Mouse (Mus musculus): ENCODE data around the gene Frem3. TPM values are rescaled to one million over a fixed set of nuclear protein-coding genes. Genes with fewer than 3 reads are reported as not detected.

Frem3 gene
- polyA plus RNA-seq, 1 experiment from 2014 or later, result 0.05 TPM

DNA sequence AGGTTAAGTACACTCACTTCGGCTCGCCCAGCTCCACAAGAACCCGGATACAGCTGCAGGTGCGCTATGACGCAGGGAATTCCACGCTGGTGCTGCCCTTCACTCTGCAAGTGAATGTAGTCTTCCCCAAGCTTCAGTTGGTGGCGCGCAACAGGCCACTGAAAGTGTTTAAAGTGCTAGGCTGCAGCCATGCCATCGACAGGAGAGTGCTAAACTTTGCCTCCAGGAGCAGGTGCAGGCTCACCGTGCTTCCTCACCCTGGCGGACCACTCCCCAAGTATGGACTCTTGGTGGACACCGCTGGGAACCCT lies 516 bp downstream of the Frem3 start:
- ATAC-seq (ENCODE audit: insufficient number of reproducible peaks, low FRiP score, low TSS enrichment, low read depth), result no peak
- Histone ChIP-seq H3K9me3 (no peaks in the 10 kb centered on the region), H3K9ac (no peak overlapping the region), H3K27ac (no peak overlapping the region), H3K27me3 (peaks cover 25% of the 10 kb centered on the region), H3K4me2 (peak overlapping the region; percentile 33), H3K4me1 (peaks cover 11% of the 10 kb centered on the region), H3K36me3 (no peaks in the 10 kb centered on the region), H3K4me3 (peak overlapping the region; percentile 7)
- WGBS, result 5% methylated on average over 12 of the region's 12 CpGs

- Histone ChIP-seq H3K9me3 (no peaks in the 10 kb centered on the region), H3K4me1 (no peaks in the 10 kb centered on the region), H3K27ac (no peak overlapping the region), H3K27me3 (no peaks in the 10 kb centered on the region), H3K36me3 (no peaks in the 10 kb centered on the region), H3K4me3 (no peak overlapping the region), H3K9ac (no peak overlapping the region), H3K4me2 (no peak overlapping the region)
- ATAC-seq (ENCODE audit: insufficient number of reproducible peaks, low FRiP score, low TSS enrichment, low read depth), result no peak
- WGBS, result 35% methylated on average over 3 of the region's 3 CpGs
Observed at GRCm38 (mm10) chr8:80619787-80620186, 8.9 kb downstream of the Frem3 start.

DNA sequence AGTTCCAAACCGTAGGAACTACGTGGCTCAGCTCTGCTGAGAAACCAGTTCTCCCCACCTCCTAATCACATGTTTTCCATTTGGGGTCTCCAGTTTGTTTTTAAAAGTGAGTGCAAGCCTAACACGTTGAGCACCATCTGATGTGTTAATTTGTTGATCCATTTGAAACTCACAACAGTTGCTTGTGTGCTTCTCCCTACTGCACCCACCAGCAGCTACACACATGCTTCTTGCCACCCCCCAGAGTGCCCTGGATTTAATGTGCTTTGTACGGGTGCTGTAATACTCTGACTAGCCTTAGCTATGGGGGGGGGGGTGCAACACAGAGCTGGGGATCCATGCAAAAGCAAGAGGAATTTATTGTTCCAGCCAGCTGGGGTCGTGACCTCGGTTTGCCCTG lies 36.5 kb downstream of the Frem3 start:
- no peaks in the 10 kb centered on the region for H3K9me3 ChIP-seq
- no peak overlapping the region for H3K27ac ChIP-seq
- H3K27me3 ChIP-seq, result no peaks in the 10 kb centered on the region
- H3K4me3 ChIP-seq, result no peak overlapping the region
- no peak overlapping the region for H3K9ac ChIP-seq
- ATAC-seq (ENCODE audit: insufficient number of reproducible peaks, low FRiP score, low TSS enrichment, low read depth), result no peak
- H3K4me2 ChIP-seq, result no peak overlapping the region
- H3K36me3 ChIP-seq, result no peaks in the 10 kb centered on the region
- WGBS, result 57% methylated on average over 6 of the region's 6 CpGs
- no peaks in the 10 kb centered on the region for H3K4me1 ChIP-seq

GRCm38 (mm10) chr8:80657639-80658038 lies 46.8 kb downstream of the Frem3 start:
- no peak overlapping the region for H3K4me2 ChIP-seq
- 44% methylated on average over 4 of the region's 4 CpGs for WGBS
- ATAC-seq (ENCODE audit: insufficient number of reproducible peaks, low FRiP score, low TSS enrichment, low read depth), result no peak
- H3K27ac ChIP-seq, result no peak overlapping the region
- H3K27me3 ChIP-seq, result no peaks in the 10 kb centered on the region
- H3K9me3 ChIP-seq, result no peaks in the 10 kb centered on the region
- no peaks in the 10 kb centered on the region for H3K4me1 ChIP-seq
- H3K9ac ChIP-seq, result no peak overlapping the region
- no peak overlapping the region for H3K4me3 ChIP-seq
- H3K36me3 ChIP-seq, result no peaks in the 10 kb centered on the region

DNA sequence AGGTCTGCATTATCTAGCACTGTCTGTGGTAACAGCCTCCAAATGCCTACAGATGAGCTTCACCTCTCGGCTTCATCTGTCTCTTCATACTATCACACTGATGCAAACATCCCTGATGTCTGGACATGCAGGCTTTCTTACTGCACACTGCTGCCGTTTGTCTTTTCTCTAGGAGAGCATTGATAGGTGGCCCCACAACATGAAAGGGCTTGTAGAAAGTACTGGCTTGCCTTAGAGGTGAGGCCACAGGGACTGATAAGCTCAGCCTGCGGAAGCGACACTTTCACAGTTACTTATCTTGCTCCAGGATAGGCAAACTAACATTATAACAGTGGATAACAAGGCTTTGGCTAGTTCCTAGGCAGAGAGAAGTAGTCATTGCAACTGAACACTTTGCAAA lies 50.2 kb downstream of the Frem3 start:
- WGBS, result 55% methylated on average over 4 of the region's 4 CpGs
- ATAC-seq (ENCODE audit: insufficient number of reproducible peaks, low FRiP score, low TSS enrichment, low read depth), result no peak
- H3K4me2 ChIP-seq, result no peak overlapping the region
- no peaks in the 10 kb centered on the region for H3K27me3 ChIP-seq
- H3K4me3 ChIP-seq, result no peak overlapping the region
- H3K9ac ChIP-seq, result no peak overlapping the region
- no peaks in the 10 kb centered on the region for H3K36me3 ChIP-seq
- H3K9me3 ChIP-seq, result no peaks in the 10 kb centered on the region
- no peak overlapping the region for H3K27ac ChIP-seq
- H3K4me1 ChIP-seq, result no peaks in the 10 kb centered on the region

GRCm38 (mm10) chr8:80663476-80663875 lies 52.6 kb downstream of the Frem3 start:
- Histone ChIP-seq H3K4me2 (no peak overlapping the region), H3K27ac (no peak overlapping the region), H3K4me1 (no peaks in the 10 kb centered on the region), H3K9ac (no peak overlapping the region), H3K4me3 (no peak overlapping the region), H3K9me3 (no peaks in the 10 kb centered on the region), H3K36me3 (no peaks in the 10 kb centered on the region), H3K27me3 (no peaks in the 10 kb centered on the region)
- WGBS, result 71% methylated on average over 3 of the region's 3 CpGs
- no peak for ATAC-seq (ENCODE audit: insufficient number of reproducible peaks, low FRiP score, low TSS enrichment, low read depth)

DNA sequence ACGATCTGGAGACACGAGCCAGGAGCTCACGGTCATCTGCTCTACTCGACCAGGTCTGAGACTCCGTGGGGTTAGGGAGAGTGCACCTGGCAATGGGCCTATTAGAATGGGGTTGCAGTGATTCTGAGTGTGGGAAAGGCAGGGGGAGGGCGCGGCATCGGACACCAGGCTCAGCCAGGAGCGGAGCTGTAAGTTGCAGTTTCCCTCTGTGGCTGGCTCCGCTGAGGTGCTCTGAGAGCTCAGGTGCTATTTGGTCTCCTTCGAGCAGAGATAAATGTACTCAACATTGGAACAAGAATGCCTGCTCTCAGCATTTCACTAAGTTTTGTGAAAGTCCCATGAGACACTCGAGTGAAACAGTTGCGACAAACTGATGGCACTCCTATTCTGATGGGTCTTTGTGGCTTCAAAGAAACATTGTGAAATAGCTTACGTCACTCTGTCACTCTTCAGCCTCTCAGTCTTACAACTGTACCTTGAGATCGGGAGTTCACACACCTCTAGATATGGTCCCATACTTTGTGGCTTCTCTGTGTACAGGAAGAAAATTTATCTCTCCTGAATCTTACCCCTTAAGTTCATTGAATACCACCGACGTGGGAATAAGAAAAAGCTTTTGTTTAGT lies 58.5 kb downstream of the Frem3 start:
- Histone ChIP-seq H3K27me3 (no peaks in the 10 kb centered on the region), H3K4me1 (no peaks in the 10 kb centered on the region), H3K4me3 (no peak overlapping the region), H3K27ac (no peak overlapping the region), H3K9me3 (no peaks in the 10 kb centered on the region), H3K4me2 (0 out of 2 replicates have a peak overlapping the region, but pooled peaks have one; percentile 8), H3K9ac (no peak overlapping the region), H3K36me3 (no peaks in the 10 kb centered on the region)
- no peak for ATAC-seq (ENCODE audit: insufficient number of reproducible peaks, low FRiP score, low TSS enrichment, low read depth)
- whole genome bisulfite sequencing, result 64% methylated on average over 17 of the region's 17 CpGs

- H3K9me3 ChIP-seq, result no peaks in the 10 kb centered on the region
- H3K36me3 ChIP-seq, result no peaks in the 10 kb centered on the region
- no peak for ATAC-seq (ENCODE audit: insufficient number of reproducible peaks, low FRiP score, low TSS enrichment, low read depth)
- H3K4me2 ChIP-seq, result no peak overlapping the region
- H3K27me3 ChIP-seq, result no peaks in the 10 kb centered on the region
- no peak overlapping the region for H3K4me3 ChIP-seq
- no peaks in the 10 kb centered on the region for H3K4me1 ChIP-seq
- H3K27ac ChIP-seq, result no peak overlapping the region
- no peak overlapping the region for H3K9ac ChIP-seq
- WGBS, result 81% methylated on average over 5 of the region's 5 CpGs
Observed at GRCm38 (mm10) chr8:80682594-80682993, 71.7 kb downstream of the Frem3 start.

GRCm38 (mm10) chr8:80683756-80684335 lies 73.0 kb downstream of the Frem3 start:
- no peaks in the 10 kb centered on the region for H3K9me3 ChIP-seq
- H3K4me1 ChIP-seq, result no peaks in the 10 kb centered on the region
- no peaks in the 10 kb centered on the region for H3K27me3 ChIP-seq
- no peak overlapping the region for H3K27ac ChIP-seq
- no peak for ATAC-seq (ENCODE audit: insufficient number of reproducible peaks, low FRiP score, low TSS enrichment, low read depth)
- H3K4me2 ChIP-seq, result no peak overlapping the region
- no peak overlapping the region for H3K9ac ChIP-seq
- H3K36me3 ChIP-seq, result no peaks in the 10 kb centered on the region
- 69% methylated on average over 5 of the region's 5 CpGs for WGBS
- no peak overlapping the region for H3K4me3 ChIP-seq

GRCm38 (mm10) chr8:80688141-80688540 lies 77.3 kb downstream of the Frem3 start:
- Histone ChIP-seq H3K9ac (no peak overlapping the region), H3K27ac (no peak overlapping the region), H3K27me3 (no peaks in the 10 kb centered on the region), H3K4me2 (no peak overlapping the region), H3K4me1 (no peaks in the 10 kb centered on the region), H3K9me3 (no peaks in the 10 kb centered on the region), H3K4me3 (no peak overlapping the region), H3K36me3 (no peaks in the 10 kb centered on the region)
- 53% methylated on average over 4 of the region's 4 CpGs for WGBS
- no peak for ATAC-seq (ENCODE audit: insufficient number of reproducible peaks, low FRiP score, low TSS enrichment, low read depth)

GRCm38 (mm10) chr8:80710670-80711400 lies 100.0 kb downstream of the Frem3 start:
- Histone ChIP-seq H3K27ac (no peak overlapping the region), H3K9ac (no peak overlapping the region), H3K36me3 (peaks cover 53% of the 10 kb centered on the region), H3K4me3 (no peak overlapping the region), H3K27me3 (no peaks in the 10 kb centered on the region), H3K4me1 (no peaks in the 10 kb centered on the region), H3K9me3 (no peaks in the 10 kb centered on the region), H3K4me2 (no peak overlapping the region)
- no peak for ATAC-seq (ENCODE audit: insufficient number of reproducible peaks, low FRiP score, low TSS enrichment, low read depth)
- 75% methylated on average over 4 of the region's 4 CpGs for WGBS

GRCm38 (mm10) chr8:80714461-80714860 lies 103.6 kb downstream of the Frem3 start:
- Histone ChIP-seq H3K4me1 (no peaks in the 10 kb centered on the region), H3K36me3 (peaks cover 47% of the 10 kb centered on the region)

More at GRCm38 (mm10) chr8:80714461-80714860, 103.6 kb downstream of the Frem3 start:
- WGBS, result 87% methylated on average over 1 of the region's 1 CpGs
- Histone ChIP-seq H3K27ac (no peak overlapping the region), H3K9ac (no peak overlapping the region), H3K4me2 (no peak overlapping the region), H3K4me3 (no peak overlapping the region), H3K9me3 (no peaks in the 10 kb centered on the region), H3K27me3 (no peaks in the 10 kb centered on the region)
- ATAC-seq (ENCODE audit: insufficient number of reproducible peaks, low FRiP score, low TSS enrichment, low read depth), result no peak
